Mouse (Mus musculus) CD4-positive, CD25-positive, alpha-beta regulatory T cell, adult 4 months (primary cell): ENCODE results near the gene Plrg1. TPM values are rescaled to one million over a fixed set of nuclear protein-coding genes. Genes with fewer than 3 reads are reported as not detected.

Experiments
- ATAC-seq: one replicate; pipeline ENCODE4 v1.8.0; 2017
- polyA plus RNA-seq, 2 experiments: library from polyadenylated mRNA; unstranded; fragments of 100-300 nt; shearing (Covaris generic); gene quantifications; one replicate each; pipeline ENCODE4 v1.2.1; 2017

Plrg1 gene
- 10 to 100 TPM; 61.2 to 64.4 TPM for polyA plus RNA-seq

GRCm38 (mm10) chr3:83055281-83056038, at the start of gene Plrg1:
Plrg1 (plus strand) TSS chr3:83055522.
- peak; percentile 94 for ATAC-seq

DNA sequence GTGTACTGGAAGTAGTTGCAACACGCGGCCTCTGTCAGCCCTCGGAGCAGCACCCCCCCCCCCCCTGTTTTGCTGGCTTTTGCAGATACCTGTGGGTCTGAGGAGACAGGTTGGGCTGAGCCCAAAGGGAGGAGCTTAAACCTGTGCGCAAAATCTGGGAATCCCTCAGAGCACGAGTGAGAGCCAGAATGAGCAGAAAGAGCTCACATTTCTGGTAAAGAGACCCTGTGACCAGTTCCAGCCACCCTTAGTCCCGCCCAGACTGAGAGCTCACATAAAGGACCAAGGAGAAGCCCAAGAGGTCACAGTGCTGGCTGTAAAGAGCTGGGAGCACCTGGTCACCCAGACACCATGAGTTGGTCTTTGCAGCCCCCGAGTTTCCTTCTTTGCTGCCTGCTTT, 47.8 kb upstream of the Plrg1 start, which contains the start of gene Fgg:
Gene Fgg, plus strand, starts transcription at position 168 of the 400 bp plus-strand sequence.
- no peak for ATAC-seq

GRCm38 (mm10) chr3:83010291-83010690, 45.0 kb upstream of the Plrg1 start:
- no peak for ATAC-seq

GRCm38 (mm10) chr3:83011136-83011535, 44.2 kb upstream of the Plrg1 start:
- ATAC-seq = no peak

DNA sequence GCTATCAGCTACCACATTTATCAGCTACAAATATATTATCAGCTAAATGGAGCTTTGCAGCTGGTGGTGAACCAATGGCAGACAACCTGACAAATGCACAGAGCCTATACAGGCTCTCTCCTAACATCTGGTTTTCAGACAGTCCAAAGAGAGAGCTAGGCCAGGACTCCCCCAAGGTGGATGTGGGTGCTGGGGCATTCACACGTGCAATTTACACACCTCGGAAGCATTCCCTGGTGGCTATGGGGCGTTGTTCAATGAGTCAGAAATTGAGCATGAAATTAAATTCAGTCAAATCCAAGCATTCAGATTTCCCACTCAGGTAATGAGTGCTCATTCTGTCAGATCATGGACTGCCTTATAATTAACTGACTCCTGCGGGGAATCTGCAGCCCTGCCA, 43.8 kb upstream of the Plrg1 start:
- ATAC-seq = no peak

DNA sequence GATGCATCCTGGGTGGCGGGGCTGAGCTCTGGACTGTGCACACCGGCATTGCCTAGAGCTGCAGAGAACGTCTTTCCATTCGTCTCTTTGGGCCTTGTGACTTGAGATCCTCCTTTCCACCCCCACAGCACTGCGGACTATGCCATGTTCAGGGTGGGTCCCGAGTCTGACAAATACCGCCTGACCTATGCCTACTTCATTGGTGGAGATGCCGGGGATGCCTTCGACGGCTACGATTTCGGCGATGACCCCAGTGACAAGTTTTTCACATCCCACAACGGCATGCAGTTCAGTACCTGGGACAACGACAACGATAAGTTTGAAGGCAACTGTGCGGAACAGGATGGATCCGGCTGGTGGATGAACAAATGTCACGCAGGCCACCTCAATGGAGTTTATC, 42.7 kb upstream of the Plrg1 start:
- no peak for ATAC-seq

- ATAC-seq = no peak
Measured at GRCm38 (mm10) chr3:83013951-83014350, 41.4 kb upstream of the Plrg1 start.

DNA sequence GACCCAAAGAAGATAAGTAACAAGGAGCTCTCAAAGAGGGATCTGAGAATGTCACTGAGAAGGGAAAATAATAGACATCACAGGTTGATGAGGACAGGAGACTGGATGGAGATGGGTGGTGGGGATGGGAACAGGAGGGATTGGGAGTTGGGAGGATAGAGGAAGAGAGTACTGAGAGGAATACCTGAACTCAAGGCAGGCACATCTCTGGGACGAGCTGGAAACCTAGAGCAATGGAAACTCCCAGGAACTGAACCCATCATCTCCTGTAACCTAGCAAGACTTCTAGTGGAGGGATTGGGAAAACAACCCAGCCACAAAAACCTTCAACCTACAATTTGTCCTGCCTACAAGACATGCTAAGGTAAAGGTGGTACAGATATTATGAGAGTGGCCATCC, 39.1 kb upstream of the Plrg1 start:
- ATAC-seq = no peak

DNA sequence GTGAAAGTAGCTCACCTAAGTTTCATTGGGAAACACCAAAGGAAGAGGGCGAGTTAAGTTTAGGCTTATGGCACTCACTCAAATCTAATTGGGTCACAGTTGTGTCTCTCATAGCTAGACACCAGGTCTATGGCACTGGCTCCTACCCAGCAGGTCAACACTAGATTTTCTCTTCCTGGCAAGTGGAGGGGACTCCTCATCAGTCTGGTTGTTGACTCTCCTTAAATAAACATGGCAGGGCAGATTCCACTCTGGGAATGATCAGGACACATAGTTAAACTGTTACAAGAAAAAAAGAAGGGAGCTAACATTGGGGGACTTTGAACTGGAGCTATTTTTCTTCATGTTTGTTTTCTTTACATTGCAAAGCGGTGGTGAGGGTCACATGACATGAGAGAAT, 34.9 kb upstream of the Plrg1 start:
- no peak for ATAC-seq

- ATAC-seq = no peak
Measured at GRCm38 (mm10) chr3:83021176-83021575, 34.1 kb upstream of the Plrg1 start.

- ATAC-seq = no peak
Measured at GRCm38 (mm10) chr3:83025036-83025435, 30.3 kb upstream of the Plrg1 start.

- ATAC-seq = no peak
Measured at GRCm38 (mm10) chr3:83025475-83026301, 29.6 kb upstream of the Plrg1 start, which contains the start of gene Fga. Fga (plus strand) TSS chr3:83026076.

DNA sequence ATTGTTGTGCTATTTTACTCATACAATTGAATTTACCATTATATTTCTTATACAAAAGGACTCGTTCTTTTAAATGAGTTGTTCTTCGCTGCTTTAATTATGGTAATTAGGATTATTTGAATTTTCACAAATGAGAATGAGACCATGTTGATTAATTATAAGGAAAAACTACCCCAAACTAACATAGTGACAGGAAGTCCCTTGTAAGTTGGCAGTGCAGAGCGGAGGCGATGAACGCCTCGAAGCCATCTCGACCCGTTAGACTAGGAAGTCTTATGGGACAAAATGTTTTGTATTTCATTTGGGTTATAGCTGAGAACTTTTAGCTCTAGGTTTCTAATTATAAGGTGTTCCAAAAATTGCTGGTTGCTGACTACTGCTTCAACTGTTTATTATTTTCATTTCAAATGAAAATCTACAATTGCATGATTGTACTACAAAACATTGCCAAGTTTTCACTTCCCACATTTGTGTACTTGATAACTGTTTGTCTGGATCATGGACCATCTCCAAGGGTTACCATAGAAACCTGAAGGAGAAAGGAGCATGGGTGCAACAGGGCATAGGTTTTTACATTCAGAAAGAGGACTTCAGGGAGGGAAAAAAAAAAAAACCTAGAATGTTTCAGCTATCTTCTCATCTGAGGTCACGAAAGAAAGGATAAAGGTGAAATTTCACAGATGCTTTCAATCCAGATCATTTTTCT, 27.6 kb upstream of the Plrg1 start:
- ATAC-seq = no peak

DNA sequence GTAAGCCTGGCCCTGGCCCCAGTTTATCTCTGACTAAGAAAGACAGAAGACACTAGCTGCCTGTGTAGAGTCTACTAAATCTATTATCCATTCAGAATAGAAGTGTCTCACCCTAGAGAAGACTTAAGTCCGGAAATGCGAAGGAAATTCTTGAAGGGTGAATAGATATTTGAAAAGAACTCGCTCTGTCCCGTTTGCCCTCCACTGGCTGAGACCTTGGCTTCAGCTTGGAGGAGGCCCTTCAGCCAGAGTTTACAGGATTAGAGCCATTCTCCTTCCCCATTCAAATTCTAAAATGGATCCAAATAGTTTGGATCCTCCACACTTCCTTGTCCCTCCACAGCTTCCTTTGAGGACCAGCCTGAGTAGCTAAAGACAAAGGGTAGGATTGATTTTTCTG, 25.0 kb upstream of the Plrg1 start:
- no peak for ATAC-seq

GRCm38 (mm10) chr3:83032746-83033308, 22.5 kb upstream of the Plrg1 start:
- no peak for ATAC-seq

GRCm38 (mm10) chr3:83033801-83034200, 21.5 kb upstream of the Plrg1 start:
- no peak for ATAC-seq

DNA sequence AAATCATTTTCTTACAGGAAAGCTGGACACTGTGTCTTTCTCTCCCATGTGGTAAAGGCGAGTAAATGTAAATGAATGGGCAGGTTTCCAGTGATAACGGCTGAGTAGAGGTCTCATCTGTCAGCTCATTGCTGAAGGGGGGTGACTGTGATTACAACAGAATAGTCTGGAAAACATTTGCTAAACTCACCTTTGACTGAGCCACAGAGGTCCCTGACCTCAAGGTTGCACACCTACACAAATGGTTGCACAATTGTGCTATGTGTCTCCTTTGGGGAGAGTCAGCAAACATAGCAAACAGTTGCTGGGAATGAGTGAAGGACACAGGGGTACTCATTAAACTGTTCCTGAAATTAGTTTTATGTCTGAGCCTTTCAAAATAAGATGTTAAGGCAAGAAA, 16.5 kb upstream of the Plrg1 start:
- no peak for ATAC-seq

- ATAC-seq = no peak
Measured at GRCm38 (mm10) chr3:83039666-83040065, 15.7 kb upstream of the Plrg1 start.

DNA sequence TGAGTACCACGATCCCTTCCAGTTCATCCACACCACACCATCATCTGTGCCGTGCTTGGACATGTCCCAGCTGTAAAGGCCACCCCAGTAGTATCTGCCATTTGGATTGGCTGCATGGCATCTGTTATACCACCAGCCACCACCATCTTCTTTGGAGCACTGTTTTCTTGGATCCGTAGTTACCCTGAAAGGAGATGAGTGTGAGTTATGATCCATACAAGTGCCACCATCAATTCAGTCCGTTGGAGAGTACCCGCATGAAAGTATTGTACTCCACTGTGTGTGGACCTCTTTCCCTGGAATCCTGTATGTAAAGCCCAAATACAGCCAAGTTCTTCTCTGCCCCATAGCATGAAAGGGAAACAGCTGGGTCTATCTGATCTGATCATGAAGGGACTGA, 12.9 kb upstream of the Plrg1 start:
- no peak for ATAC-seq

DNA sequence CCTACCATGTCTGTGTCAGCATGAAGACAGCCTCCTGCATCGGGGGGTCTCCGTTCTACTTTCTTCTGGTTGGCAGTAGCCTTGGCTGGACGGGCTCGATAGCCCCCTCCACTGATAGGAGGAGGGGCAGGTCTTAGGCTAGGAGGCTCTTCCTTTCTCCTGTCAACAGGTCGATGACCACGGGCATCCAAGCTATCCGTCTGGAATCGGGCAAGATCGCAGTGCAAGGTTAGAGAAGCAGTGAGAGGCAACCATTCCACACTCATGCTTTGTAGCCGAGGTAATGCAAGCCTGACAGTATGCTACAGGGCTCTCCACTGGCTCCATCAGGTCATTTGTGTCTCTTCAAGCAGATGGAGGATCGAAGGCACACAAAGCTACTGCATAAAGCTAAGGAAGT, 8.7 kb upstream of the Plrg1 start:
- ATAC-seq = no peak

- no peak for ATAC-seq
Measured at GRCm38 (mm10) chr3:83049680-83050079, 5.6 kb upstream of the Plrg1 start, which contains the start of gene Fgb. Fgb (minus strand) TSS chr3:83049863.

GRCm38 (mm10) chr3:83050661-83051060, 4.7 kb upstream of the Plrg1 start:
- ATAC-seq = no peak

DNA sequence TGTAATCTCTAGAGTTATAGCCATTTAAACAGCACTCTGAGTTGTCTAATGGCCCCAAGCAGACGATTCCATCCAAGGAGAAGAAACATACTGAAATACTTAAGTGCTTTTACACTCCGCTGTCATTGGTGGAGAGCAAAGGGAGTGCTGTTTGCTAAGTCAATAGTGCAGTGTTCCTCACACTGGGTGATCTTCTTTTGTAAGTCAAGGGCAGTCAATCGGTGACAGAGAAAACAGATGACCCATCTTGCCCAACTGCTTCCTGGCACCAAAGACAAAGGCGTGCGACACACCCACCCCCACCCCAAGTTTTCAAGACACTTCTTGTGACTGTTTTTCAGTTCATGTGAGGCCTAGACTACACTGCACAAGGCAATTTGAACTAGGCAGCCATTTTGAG, 3.2 kb upstream of the Plrg1 start:
- ATAC-seq = no peak
